Mouse (Mus musculus) hematopoietic stem cell, adult 5-6 weeks (primary cell): Measurements from ENCODE around the gene Tcam1. TPM values are rescaled to one million over a fixed set of nuclear protein-coding genes. Genes with fewer than 3 reads are reported as not detected.
"Not testable (repeated sequence)": the region's sequence is repeated elsewhere in the genome, so short reads cannot be mapped to it uniquely, and the experiment has no call there.

Source experiments
- ATAC-seq, 2 experiments: fragments of 125-278 bp in 1 of 2; replicated peaks in 1 of 2; 2 replicates each; pipeline ENCODE4 v1.8.0; 2016 to 2017; ENCODE audit warnings: inconsistent platforms in 2 of 2, mild to moderate bottlenecking in 2 of 2, moderate number of reproducible peaks in 2 of 2, low read depth in 1 of 2, moderate TSS enrichment in 1 of 2; ENCODE audit not compliant: low FRiP score in 2 of 2, poor library complexity in 2 of 2, severe bottlenecking in 2 of 2, insufficient read depth in 1 of 2, low TSS enrichment in 1 of 2
- total RNA-seq: library from RNA; stranded (forward); fragments of 172-1452, 232-1000 nt; gene quantifications from 2 replicates; pipeline ENCODE4 v1.2.3, GENCODE M21; 2017

Gene Tcam1
- total RNA-seq: 3.6 and 4.0 TPM in 2 replicates

- ATAC-seq: peak; percentile 80 to 82
Measured at GRCm38 (mm10) chr11:106276454-106276853, at the start of gene Tcam1. Gene Tcam1 (plus strand): TSS chr11:106276672.

GRCm38 (mm10) chr11:106233978-106234377 lies 42.5 kb upstream of the Tcam1 start:
- not testable (repeated sequence) for ATAC-seq

- ATAC-seq: no peak
Measured at GRCm38 (mm10) chr11:106246834-106247233, 29.6 kb upstream of the Tcam1 start.

- no peak for ATAC-seq
Measured at GRCm38 (mm10) chr11:106249326-106249725, 27.1 kb upstream of the Tcam1 start.

- ATAC-seq: no peak
Measured at GRCm38 (mm10) chr11:106254767-106255166, 21.7 kb upstream of the Tcam1 start.

- no peak for ATAC-seq
Measured at GRCm38 (mm10) chr11:106255174-106255573, 21.3 kb upstream of the Tcam1 start.

GRCm38 (mm10) chr11:106255685-106256451 lies 20.6 kb upstream of the Tcam1 start, which contains the start of the genes Ftsj3 and Psmc5:
Gene Ftsj3 (minus strand): TSS chr11:106256079.
Gene Psmc5 (plus strand): TSS chr11:106256154.
- ATAC-seq: peak; percentile 96 to 97

GRCm38 (mm10) chr11:106256775-106257174 lies 19.7 kb upstream of the Tcam1 start:
- ATAC-seq: no peak

- no peak for ATAC-seq
Measured at GRCm38 (mm10) chr11:106260826-106261450, 15.5 kb upstream of the Tcam1 start.

- ATAC-seq: no peak
Measured at GRCm38 (mm10) chr11:106263963-106264362, 12.5 kb upstream of the Tcam1 start.

GRCm38 (mm10) chr11:106264988-106265387 lies 11.5 kb upstream of the Tcam1 start:
- no peak for ATAC-seq

GRCm38 (mm10) chr11:106265570-106265969 lies 10.9 kb upstream of the Tcam1 start:
- ATAC-seq: no peak

- ATAC-seq: no peak
Measured at GRCm38 (mm10) chr11:106266431-106266830, 10.0 kb upstream of the Tcam1 start.

GRCm38 (mm10) chr11:106267311-106267852 lies 9.1 kb upstream of the Tcam1 start:
- ATAC-seq: peak in 1 of 2 experiments; percentile 40; a peak in 2 of 4 replicates

- ATAC-seq: no peak
Measured at GRCm38 (mm10) chr11:106267871-106268270, 8.6 kb upstream of the Tcam1 start.

- no peak for ATAC-seq
Measured at GRCm38 (mm10) chr11:106268326-106269059, 8.0 kb upstream of the Tcam1 start.

GRCm38 (mm10) chr11:106269060-106269431 lies 7.4 kb upstream of the Tcam1 start:
- peak; percentile 34 to 45; a peak in 2 of 4 replicates for ATAC-seq
